Mouse (Mus musculus) megakaryocyte, embryonic 14.5 days (primary cell): ENCODE measurements at regions not wholly inside any gene's neighbourhood (a gene's known extent, or its start where the extent isn't known, plus 50 kb on each side); places are given as distances from the start of the nearest gene placed in this dataset.

Source experiments
- H3K27me3 ChIP-seq: replicated peaks from 2 replicates; pipeline ENCODE3; 2012; ENCODE audit warnings: inconsistent platforms
- H3K36me3 ChIP-seq: replicated peaks from 2 replicates; pipeline ENCODE3; 2012; ENCODE audit warnings: low read length, inconsistent platforms, mixed read lengths
- H3K4me1 ChIP-seq: 2 replicates; pipeline ENCODE4 v1.6.1; 2012; ENCODE audit warnings: inconsistent platforms
- H3K4me3 ChIP-seq: replicated peaks from 2 replicates; pipeline ENCODE3; 2012; ENCODE audit warnings: moderate library complexity, mild to moderate bottlenecking, inconsistent platforms
- H3K9me3 ChIP-seq: 2 replicates; pipeline ENCODE4 v1.6.1; 2012; ENCODE audit warnings: inconsistent platforms
- FLI1 ChIP-seq: IDR thresholded peaks from 2 replicates; pipeline ENCODE4 v1.6.1; 2012; ENCODE audit warnings: low read length, inconsistent platforms, mixed read lengths
- GATA1 ChIP-seq: IDR thresholded peaks from 3 replicates; pipeline ENCODE4 v1.6.1; 2012; ENCODE audit warnings: mixed read lengths, low read length, inconsistent platforms, borderline replicate concordance

DNA sequence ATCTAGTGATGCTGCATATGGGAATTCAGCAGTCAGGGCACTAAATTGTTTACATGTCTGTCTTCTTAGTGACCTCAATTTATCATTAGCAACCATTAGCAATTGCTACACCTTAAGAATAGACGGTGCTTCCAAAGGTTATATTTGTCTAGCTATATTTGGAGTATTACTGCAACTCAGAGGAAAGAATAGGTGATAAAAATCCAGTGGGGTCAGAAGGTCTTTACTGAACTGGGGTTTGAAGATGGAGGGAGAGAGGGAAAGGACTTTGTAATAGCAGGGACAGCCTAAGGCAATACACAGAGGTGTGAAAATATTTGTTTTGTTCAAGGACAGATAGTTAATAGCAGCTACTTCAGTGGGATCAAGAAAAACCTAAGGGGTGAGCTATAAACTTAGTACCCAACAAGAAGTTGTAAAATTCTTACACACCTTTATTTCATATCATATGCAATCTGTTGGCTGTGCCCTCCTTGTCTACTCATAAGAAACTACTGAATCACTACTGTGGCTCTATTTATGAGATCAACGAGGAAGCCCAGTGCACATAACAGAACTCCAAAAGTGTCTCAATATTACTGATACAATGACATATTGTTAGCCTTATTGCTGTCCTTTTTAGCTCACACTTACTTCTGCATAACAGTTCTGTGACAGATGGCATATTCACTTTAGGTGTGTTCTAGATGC lies 357.7 kb upstream of the Rag2 start:
- Histone ChIP-seq H3K36me3 (no peaks in the 10 kb centered on the region), H3K9me3 (no peaks in the 10 kb centered on the region), H3K27me3 (no peaks in the 10 kb centered on the region), H3K4me1 (no peaks in the 10 kb centered on the region), H3K4me3 (no peak overlapping the region)
- TF ChIP-seq FLI1 (no peak), GATA1 (no peak)

DNA sequence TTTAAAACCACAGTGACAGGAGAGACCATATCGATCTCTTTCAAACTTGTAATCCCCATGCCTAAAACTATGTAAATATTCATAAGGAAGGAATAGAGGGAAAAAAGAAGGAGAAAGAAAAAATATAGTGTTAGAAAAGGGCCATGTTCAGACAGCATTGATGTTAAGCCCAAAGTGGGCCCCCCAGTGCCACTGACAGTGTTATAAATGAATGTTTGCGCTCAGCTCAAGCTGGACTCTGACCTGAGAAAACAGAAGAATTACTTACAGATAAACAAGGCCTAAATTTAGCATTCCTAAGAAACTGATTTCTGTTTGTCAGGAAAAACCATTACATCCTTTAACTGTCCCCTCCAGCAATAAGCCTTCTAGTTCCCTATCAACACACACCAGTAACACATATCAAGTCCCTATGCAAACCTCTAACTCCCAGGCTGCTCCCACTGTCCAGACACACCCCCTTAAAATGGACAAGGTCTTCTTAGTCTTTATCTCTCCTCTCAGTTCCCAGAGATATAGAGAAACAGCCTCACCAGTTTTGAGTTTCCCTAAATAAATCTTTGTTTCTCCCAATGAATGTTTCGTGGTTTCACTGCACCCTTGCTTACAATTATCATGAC lies 350.4 kb upstream of the Rag2 start:
- TF ChIP-seq FLI1 (no peak), GATA1 (no peak)
- Histone ChIP-seq H3K4me3 (no peak overlapping the region), H3K4me1 (peaks cover 15% of the 10 kb centered on the region; the same call in 1 of the 2 replicates), H3K27me3 (no peaks in the 10 kb centered on the region), H3K36me3 (no peaks in the 10 kb centered on the region), H3K9me3 (no peaks in the 10 kb centered on the region)

DNA sequence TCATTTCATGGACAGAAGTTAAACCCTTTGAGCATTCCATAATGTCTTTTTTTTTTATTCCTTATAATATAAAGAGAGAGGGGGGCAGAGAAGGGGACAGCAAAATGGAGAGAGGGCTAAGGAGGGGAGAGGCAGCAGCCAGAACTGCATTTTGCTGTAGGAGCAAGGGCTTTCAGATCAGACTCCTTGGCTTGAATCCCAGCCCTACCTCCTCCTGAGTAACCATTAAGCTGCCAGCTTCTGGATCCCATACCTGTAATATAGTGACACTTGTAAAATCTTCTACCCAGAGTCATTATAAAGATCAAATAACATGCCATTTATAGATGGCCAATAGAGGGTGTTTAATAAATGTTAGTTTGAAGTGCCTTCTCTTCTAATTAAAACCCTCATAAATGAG lies 339.6 kb upstream of the Rag2 start:
- H3K9me3 ChIP-seq: no peaks in the 10 kb centered on the region
- H3K4me1 ChIP-seq: peaks cover 33% of the 10 kb centered on the region
- TF ChIP-seq FLI1: no peak
- no peak for TF ChIP-seq GATA1
- H3K36me3 ChIP-seq: no peaks in the 10 kb centered on the region
- no peak overlapping the region for H3K4me3 ChIP-seq
- no peaks in the 10 kb centered on the region for H3K27me3 ChIP-seq

DNA sequence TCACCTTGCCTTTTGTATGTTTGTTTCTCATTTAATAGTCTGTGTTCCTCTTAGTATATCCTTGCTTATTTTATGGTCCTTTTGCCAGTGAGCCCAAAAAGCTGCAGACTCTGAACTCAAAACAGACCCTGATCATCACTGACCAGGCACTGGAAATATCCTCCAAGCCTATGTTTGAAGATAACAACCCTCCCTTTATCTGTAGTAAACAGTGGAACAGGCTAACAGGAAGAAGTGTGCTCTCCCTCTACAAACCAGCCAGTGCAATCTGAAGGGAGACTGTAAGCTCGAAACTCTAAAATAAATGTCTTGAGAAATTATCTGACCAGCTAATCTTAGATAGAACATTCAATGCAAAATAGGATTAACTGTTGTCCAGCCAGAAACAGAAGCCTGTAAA lies 336.4 kb upstream of the Rag2 start:
- H3K36me3 ChIP-seq: no peaks in the 10 kb centered on the region
- TF ChIP-seq FLI1: no peak
- no peak; the same call in 2 of the 3 replicates for TF ChIP-seq GATA1
- no peaks in the 10 kb centered on the region for H3K27me3 ChIP-seq
- no peak overlapping the region for H3K4me3 ChIP-seq
- H3K9me3 ChIP-seq: no peaks in the 10 kb centered on the region
- peaks cover 33% of the 10 kb centered on the region for H3K4me1 ChIP-seq

DNA sequence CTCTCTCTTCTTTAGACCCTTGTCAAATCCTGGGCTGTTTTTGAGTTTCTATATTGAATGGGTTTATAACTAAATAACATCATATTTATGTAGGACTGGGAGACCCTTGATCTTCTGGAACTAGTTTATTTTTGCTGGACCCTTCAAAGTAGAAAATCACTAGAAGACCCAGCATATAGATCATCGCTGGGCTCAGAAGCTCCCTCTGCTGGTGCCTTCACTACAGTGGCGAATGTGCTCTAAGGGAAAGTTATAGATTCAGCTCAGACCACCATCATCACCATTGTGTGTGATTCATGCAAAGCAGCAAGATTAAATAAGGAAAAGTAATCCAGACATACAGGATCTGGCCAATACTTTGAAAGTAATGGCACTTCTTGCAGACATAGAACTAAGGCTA lies 335.4 kb upstream of the Rag2 start:
- no peaks in the 10 kb centered on the region for H3K9me3 ChIP-seq
- no peaks in the 10 kb centered on the region for H3K27me3 ChIP-seq
- no peak overlapping the region for H3K4me3 ChIP-seq
- H3K4me1 ChIP-seq: peaks cover 33% of the 10 kb centered on the region
- no peaks in the 10 kb centered on the region for H3K36me3 ChIP-seq
- no peak for TF ChIP-seq FLI1

DNA sequence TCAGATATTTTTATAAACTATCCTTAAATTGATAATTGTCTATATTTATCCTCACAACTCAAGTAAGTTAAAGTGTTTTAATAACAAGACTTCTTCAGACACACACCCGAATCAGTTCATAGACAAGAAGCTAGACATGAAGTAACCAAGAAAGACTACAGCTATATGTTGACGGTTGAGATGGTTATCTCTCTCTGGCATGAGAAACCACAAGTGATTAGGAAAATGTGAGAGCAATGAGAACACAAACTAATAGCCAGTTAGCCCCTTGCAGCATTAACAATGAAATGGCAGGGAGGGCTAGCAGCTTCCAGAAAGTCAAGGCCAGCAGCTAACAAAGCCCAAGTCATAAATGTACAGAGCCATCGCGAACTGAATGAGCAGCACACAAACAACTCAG lies 333.8 kb upstream of the Rag2 start:
- H3K36me3 ChIP-seq: no peaks in the 10 kb centered on the region
- no peaks in the 10 kb centered on the region for H3K27me3 ChIP-seq
- H3K4me1 ChIP-seq: peaks cover 28% of the 10 kb centered on the region
- TF ChIP-seq FLI1 (no peak), GATA1 (no peak)
- H3K4me3 ChIP-seq: no peak overlapping the region
- H3K9me3 ChIP-seq: no peaks in the 10 kb centered on the region

DNA sequence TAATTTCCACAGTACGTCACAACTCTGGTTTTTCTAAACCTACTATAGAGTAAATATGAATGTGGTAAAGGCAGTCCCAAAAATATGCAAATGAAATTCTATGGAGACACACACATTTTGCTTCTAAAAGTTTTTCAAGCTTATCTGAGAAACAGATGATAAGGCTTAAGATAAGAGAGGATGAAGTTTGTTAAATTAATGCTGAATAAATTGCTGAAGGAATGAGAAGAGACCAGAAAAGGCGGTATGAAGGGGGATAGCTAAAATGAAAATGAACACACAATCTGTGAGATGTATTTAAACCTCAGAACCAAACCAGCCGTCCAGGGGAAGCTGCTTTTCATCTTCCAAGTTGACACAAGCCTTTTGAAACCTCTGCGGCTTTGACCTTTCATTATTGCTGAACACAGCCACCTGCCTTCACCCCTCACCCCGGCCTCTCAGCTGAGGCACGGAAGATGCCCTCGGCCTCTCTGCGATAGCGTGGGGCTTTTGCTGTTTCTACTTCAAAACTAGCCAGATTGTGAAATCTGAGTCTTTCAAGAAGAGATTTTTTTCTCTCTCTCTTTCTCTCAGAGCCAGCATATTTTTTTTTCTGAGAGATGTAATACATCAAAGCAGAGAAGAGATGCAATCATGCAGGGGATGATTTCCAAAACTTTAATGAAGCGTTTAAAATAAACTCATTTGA lies 328.7 kb upstream of the Rag2 start:
- peaks cover 6% of the 10 kb centered on the region; the same call in 1 of the 2 replicates for H3K9me3 ChIP-seq
- H3K27me3 ChIP-seq: no peaks in the 10 kb centered on the region
- no peak overlapping the region for H3K4me3 ChIP-seq
- TF ChIP-seq GATA1: no peak
- TF ChIP-seq FLI1: no peak
- H3K36me3 ChIP-seq: no peaks in the 10 kb centered on the region
- no peaks in the 10 kb centered on the region for H3K4me1 ChIP-seq

DNA sequence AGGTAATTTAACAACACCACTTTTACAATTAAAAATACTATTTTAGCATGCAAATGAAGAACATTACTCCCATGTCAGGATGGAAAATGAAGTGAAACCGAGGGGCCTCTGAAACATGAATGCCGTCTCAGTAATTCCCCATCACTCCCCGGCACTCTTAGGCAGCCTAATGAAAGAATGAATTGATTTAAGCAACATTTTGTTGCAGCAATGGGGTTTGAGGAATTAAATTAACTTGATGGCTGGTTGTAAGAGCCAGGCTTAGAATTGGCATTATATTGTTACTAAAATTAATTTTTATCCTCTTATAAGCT lies 328.2 kb upstream of the Rag2 start:
- Histone ChIP-seq H3K36me3 (no peaks in the 10 kb centered on the region), H3K9me3 (peaks cover 6% of the 10 kb centered on the region; the same call in 1 of the 2 replicates), H3K27me3 (no peaks in the 10 kb centered on the region), H3K4me3 (no peak overlapping the region), H3K4me1 (no peaks in the 10 kb centered on the region)
- TF ChIP-seq FLI1 (no peak), GATA1 (no peak)

DNA sequence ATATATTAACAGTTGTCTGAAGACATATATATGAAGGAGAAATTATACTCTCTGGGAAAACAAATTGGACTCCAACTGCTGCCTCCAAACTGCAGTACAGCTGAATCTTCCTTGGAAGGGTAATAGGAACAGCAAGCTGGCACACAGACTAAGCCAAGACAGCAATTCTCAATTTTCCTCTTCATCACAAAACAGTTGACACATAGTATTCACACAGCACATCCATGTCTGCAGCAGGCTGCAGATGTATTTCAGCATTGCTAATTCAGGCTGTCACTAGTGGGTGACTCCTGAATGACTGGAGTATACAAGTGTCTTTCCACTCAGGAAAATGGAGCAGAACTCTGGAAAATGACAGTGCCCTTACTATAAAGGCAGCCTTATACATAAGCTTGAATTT lies 327.7 kb upstream of the Rag2 start:
- no peaks in the 10 kb centered on the region for H3K4me1 ChIP-seq
- H3K36me3 ChIP-seq: no peaks in the 10 kb centered on the region
- no peak for TF ChIP-seq GATA1
- no peak overlapping the region for H3K4me3 ChIP-seq
- peaks cover 6% of the 10 kb centered on the region; the same call in 1 of the 2 replicates for H3K9me3 ChIP-seq
- H3K27me3 ChIP-seq: no peaks in the 10 kb centered on the region

DNA sequence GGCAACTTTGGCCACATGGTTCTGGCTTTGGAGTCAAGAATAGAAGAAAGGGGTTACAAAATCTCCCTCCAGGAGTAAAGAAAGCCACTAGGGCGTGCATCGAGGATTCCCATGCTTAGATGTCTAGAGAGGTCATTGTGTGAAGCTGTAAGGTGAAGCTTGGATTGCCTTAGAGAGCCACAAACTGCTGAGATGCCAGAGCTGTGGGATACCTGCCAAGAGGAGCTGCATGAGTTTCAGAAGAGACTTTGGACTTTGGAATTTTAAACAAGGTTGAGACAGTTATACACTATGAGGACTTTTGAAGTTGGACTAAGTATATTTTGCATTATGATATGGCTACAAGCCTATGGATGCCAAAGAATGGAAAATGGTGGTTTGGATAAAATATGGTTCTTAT lies 325.4 kb upstream of the Rag2 start:
- Histone ChIP-seq H3K9me3 (peaks cover 6% of the 10 kb centered on the region; the same call in 1 of the 2 replicates), H3K4me1 (no peaks in the 10 kb centered on the region), H3K4me3 (no peak overlapping the region), H3K36me3 (no peaks in the 10 kb centered on the region), H3K27me3 (no peaks in the 10 kb centered on the region)
- no peak for TF ChIP-seq GATA1
- TF ChIP-seq FLI1: no peak
